18 mouse cellular contexts compared by ENCODE assay signal in genomic region chr10:117625500-117626296, GRCm38 (mm10). TPM values are rescaled to one million over a fixed set of nuclear protein-coding genes. Genes with fewer than 3 reads are reported as not detected.
DNase-seq lines count a peak whose midpoint lies in the region; ATAC-seq and TF ChIP-seq lines count a peak whose summit lies in the region.
"Had no signal": no experiment of that assay in that cellular context is flagged by ENCODE, and none has a peak within 500 bp of the region (broad histone marks: within the 10 kb centered on the region; RNA-seq: fewer than 3 reads in every experiment).

No protein-coding gene starts in this region.

- peak in 1 of 2 experiments; percentile 85 for DNase-seq in spleen, adult 2 months (ENCODE audit: low read depth in 1 of 2, low spot score in 2 of 2)
- no peak for DNase-seq in spleen, postnatal 14 days (ENCODE audit: low spot score in 2 of 2)
- DNase-seq in Patski (ENCODE audit: low read depth, low spot score): peak; percentile 7
- DNase-seq in splenic B cell, adult 2 months (ENCODE audit: low read depth, low spot score): peak; percentile 86
- no peak for DNase-seq in right cerebral cortex, postnatal 10 days (ENCODE audit: low spot score in 2 of 2)
- DNase-seq in right cerebral cortex, postnatal 4 days: no peak
- DNase-seq: gastrocnemius, postnatal 14 days; kidney, adult 18-20 months; lung, postnatal 36 days; midbrain, embryonic 14.5 days; thymus, postnatal 14 days had no signal

- TF ChIP-seq POLR2A in spleen, adult 2 months (IDR thresholded peaks at IDR 0.05; ENCODE audit: low read depth, low read length): no peak

- ATAC-seq in Patski: no peak
- ATAC-seq in inflammation-experienced regulatory T-cells, adult 6 months: peak; percentile 47
- no peak for ATAC-seq in megakaryocyte, adult 5-6 weeks (ENCODE audit: poor library complexity, severe bottlenecking)
- ATAC-seq: forebrain, embryonic 15.5 days; liver, embryonic 12.5 days had no signal

- H3K4me1 ChIP-seq in spleen, adult 2 months (ENCODE audit: control insufficient read depth, insufficient read depth, insufficient read length): peaks cover 16% of the 10 kb centered on the region

- WGBS in spleen, adult 2 months: 62% methylated on average over 9 of the region's 9 CpGs

- no peak overlapping the region for H3K4me3 ChIP-seq in spleen, adult 2 months (ENCODE audit: extremely low read depth, insufficient read depth, insufficient read length)
- H3K4me3 ChIP-seq: forebrain, embryonic 15.5 days; heart, embryonic 13.5 days; layer of hippocampus, adult 2 months; liver, embryonic 12.5 days had no signal

- H3K27me3 ChIP-seq in spleen, adult 2 months (ENCODE audit: control insufficient read depth, insufficient read depth, low read length): no peaks in the 10 kb centered on the region
- H3K27me3 ChIP-seq in Patski: peaks cover 12% of the 10 kb centered on the region
- H3K27me3 ChIP-seq in splenic B cell, adult 2 months (ENCODE audit: control insufficient read depth, insufficient read depth, low read length, poor library complexity, severe bottlenecking): no peaks in the 10 kb centered on the region

- no peak for TF ChIP-seq CTCF in spleen, adult 2 months (IDR thresholded peaks at IDR 0.05; ENCODE audit: extremely low read depth, insufficient read depth, insufficient read length, insufficient replicate concordance)
- no peak for TF ChIP-seq CTCF in Patski (IDR thresholded peaks at IDR 0.05)

- no peaks in the 10 kb centered on the region for H3K36me3 ChIP-seq in spleen, adult 2 months (ENCODE audit: control insufficient read depth, insufficient read depth, low read length)
- H3K36me3 ChIP-seq in splenic B cell, adult 2 months (ENCODE audit: control insufficient read depth, insufficient read depth, low read length, poor library complexity, severe bottlenecking): no peaks in the 10 kb centered on the region
- H3K36me3 ChIP-seq: forebrain, embryonic 15.5 days; G1E; heart, embryonic 13.5 days; liver, embryonic 12.5 days had no signal

- in situ Hi-C loops in Patski (cut with MboI; ENCODE audit: low pct_unique_long_range_greater_than_20kb): no loop called here

- peak overlapping the region; percentile 18; the same call in 1 of the 2 replicates for H3K27ac ChIP-seq in spleen, adult 2 months (ENCODE audit: insufficient read depth, low read length)
- H3K27ac ChIP-seq: forebrain, embryonic 15.5 days; heart, embryonic 13.5 days; layer of hippocampus, adult 2 months; liver, embryonic 12.5 days had no signal

- CTCF ChIA-PET in Patski (lab: Charles Lee): no interaction called here

- POLR2A ChIA-PET in Patski (lab: Charles Lee): no interaction called here

RNA-seq across cellular contexts. Expression of gene Cpm, which starts 3.6 kb away (rescaled TPM):
- 10.1 and 19.0 TPM in 2 replicates for polyA plus RNA-seq in spleen, adult 2 months (2012; rRNA removed)
- polyA plus RNA-seq in Patski (2021): 1.4 TPM
- 10 to 100 TPM; 14.5 to 29.9 (median 27.1) TPM for polyA plus RNA-seq in inflammation-experienced regulatory T-cells, adult 6 months (2017; shearing (Covaris generic))
- total RNA-seq in megakaryocyte, adult 5-6 weeks (2015): 0.38 TPM in 1 of 2 replicates, not detected in the other
- not detected in 2 replicates for total RNA-seq in megakaryocyte, adult 5-6 weeks (2017)
- polyA plus RNA-seq: G1E had no signal

Comparison
In these comparisons a context has a peak if more than half of its experiments do, and no peak if none do; other contexts are left out.
1. DNase-seq: peak in Patski (single experiment) and splenic B cell, adult 2 months (single experiment); none in spleen, postnatal 14 days (0 of 2), right cerebral cortex, postnatal 10 days (0 of 2) and right cerebral cortex, postnatal 4 days (single experiment).